Mouse (Mus musculus) G1E (cell line): ENCODE data around the gene Tnnt2. TPM values are rescaled to one million over a fixed set of nuclear protein-coding genes. Genes with fewer than 3 reads are reported as not detected.

Source experiments
- ATAC-seq: 2 replicates; pipeline ENCODE4 v1.8.0; 2016; ENCODE audit warnings: mild to moderate bottlenecking; ENCODE audit not compliant: insufficient number of reproducible peaks, poor library complexity, low FRiP score, severe bottlenecking; ENCODE audit errors: extremely low read depth
- DNase-seq: peaks from one replicate; pipeline ENCODE4 v3.0.0; 2012; ENCODE audit warnings: low spot score
- H3K27me3 ChIP-seq: 2 replicates; pipeline ENCODE4 v1.6.1; 2012; ENCODE audit warnings: mild to moderate bottlenecking, low read length, inconsistent platforms; ENCODE audit not compliant: insufficient read depth
- H3K36me3 ChIP-seq: replicated peaks from 2 replicates; pipeline ENCODE3; 2012; ENCODE audit warnings: mild to moderate bottlenecking, inconsistent platforms
- H3K4me1 ChIP-seq: 2 replicates; pipeline ENCODE4 v1.6.1; 2012; ENCODE audit warnings: low read depth, low read length, inconsistent platforms, mixed read lengths; ENCODE audit not compliant: insufficient read depth
- H3K4me3 ChIP-seq: 2 replicates; pipeline ENCODE4 v1.5.1; 2012; ENCODE audit warnings: low read depth, mild to moderate bottlenecking, inconsistent platforms, low read length, moderate library complexity, mixed read lengths
- H3K9me3 ChIP-seq: replicated peaks from 2 replicates; pipeline ENCODE4 v1.6.1; 2012; ENCODE audit warnings: inconsistent platforms
- CTCF ChIP-seq: IDR thresholded peaks from 2 replicates; pipeline ENCODE4 v1.5.1; 2012; ENCODE audit warnings: low read depth, low read length, inconsistent platforms, mixed read lengths
- GATA1 ChIP-seq: IDR thresholded peaks from 2 replicates; pipeline ENCODE4 v1.6.1; 2012; ENCODE audit warnings: borderline replicate concordance, low read length, inconsistent platforms, mixed read lengths
- GATA2 ChIP-seq: IDR thresholded peaks from 2 replicates; pipeline ENCODE4 v1.6.1; 2012; ENCODE audit warnings: low read depth, low read length, inconsistent platforms, borderline replicate concordance
- POLR2AphosphoS5 ChIP-seq: IDR thresholded peaks from 2 replicates; pipeline ENCODE4 v1.6.1; 2012; ENCODE audit warnings: low read depth, low read length, inconsistent platforms; ENCODE audit not compliant: insufficient replicate concordance
- TAL1 ChIP-seq: conservative IDR thresholded peaks from 2 replicates; pipeline ENCODE4 v1.6.1; 2012; ENCODE audit warnings: low read depth, low read length, inconsistent platforms, mixed read lengths
- polyA plus RNA-seq: library from polyadenylated mRNA; stranded (reverse); fragments of >175 nt; gene quantifications from 2 replicates; pipeline ENCODE4 v1.2.3, GENCODE M21; 2012
- total RNA-seq, 2 experiments: library from RNA; stranded (forward) in 1 of 2; stranded (reverse) in 1 of 2; fragments of 200-1000 nt in 1 of 2; fragments of >200 nt in 1 of 2; fragmentation: Nextera tagmentation in 1 of 2; gene quantifications; 2 replicates each; pipeline ENCODE4 v1.2.3; 2014 to 2017

The Tnnt2 gene
- total and polyA plus RNA-seq, 3 experiments: 0.38 TPM; not detected in 2

DNA sequence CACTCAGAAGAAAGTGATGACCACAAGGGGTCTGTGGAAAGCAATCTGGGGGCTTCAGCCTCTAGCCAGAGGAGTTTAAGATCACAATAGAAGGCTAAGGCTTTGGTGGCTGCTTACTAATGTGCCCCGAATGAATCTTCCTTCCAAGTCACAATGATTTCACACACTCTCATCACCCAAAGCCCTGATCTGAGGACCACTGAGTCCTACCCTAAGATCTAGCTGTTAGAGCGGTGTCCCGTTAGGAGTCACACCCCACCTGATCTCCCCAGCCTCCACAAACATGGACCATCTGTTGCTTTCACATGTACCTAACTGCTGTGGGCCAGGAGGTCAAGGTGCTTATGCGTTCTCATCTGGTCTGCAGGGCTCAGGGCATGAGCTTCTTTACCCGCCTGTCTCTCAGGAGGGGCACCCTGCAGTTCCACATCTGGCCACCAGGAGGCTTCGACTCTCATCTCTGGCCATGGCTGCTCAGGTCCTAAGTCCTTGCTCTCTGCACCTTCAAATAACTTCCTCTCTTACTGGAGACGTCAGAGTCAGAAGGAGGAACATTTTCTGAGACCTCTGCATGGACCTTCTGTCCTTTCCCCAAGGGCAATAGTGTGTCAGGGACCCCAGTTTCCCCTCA is 25.0 kb upstream of the Tnnt2 start:
- ATAC-seq (peak; percentile 66; the same call in 1 of the 2 replicates), DNase-seq (peak; percentile 80)
- TF ChIP-seq CTCF (peak; percentile 100), POLR2AphosphoS5 (no peak)
- Histone ChIP-seq H3K36me3 (no peaks in the 10 kb centered on the region), H3K27me3 (peaks cover 49% of the 10 kb centered on the region), H3K9me3 (no peaks in the 10 kb centered on the region), H3K4me1 (no peaks in the 10 kb centered on the region), H3K4me3 (no peak overlapping the region)

DNA sequence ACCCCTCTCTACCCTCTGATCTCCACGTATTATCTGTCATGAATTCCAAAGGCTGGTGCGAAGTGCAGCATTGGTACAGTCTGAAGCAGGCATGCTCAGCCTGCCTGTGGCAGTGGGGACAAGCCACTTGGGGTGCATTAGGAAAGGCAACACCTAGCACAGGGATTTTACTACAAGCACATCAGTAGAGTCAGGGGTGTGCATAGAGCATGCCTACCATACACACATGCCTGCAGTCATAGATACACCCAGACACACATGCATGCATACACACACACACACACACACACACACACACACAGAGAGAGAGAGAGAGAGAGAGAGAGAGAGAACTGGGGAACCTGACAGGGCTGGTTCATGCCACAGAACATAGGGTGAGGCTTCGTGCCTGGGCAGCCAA is 23.9 kb upstream of the Tnnt2 start:
- Histone ChIP-seq H3K36me3 (no peaks in the 10 kb centered on the region), H3K4me3 (no peak overlapping the region), H3K4me1 (no peaks in the 10 kb centered on the region), H3K9me3 (no peaks in the 10 kb centered on the region), H3K27me3 (peaks cover 48% of the 10 kb centered on the region)
- ATAC-seq (no peak), DNase-seq (no peak)
- TF ChIP-seq GATA2 (no peak), CTCF (no peak), POLR2AphosphoS5 (no peak), GATA1 (no peak), TAL1 (no peak)

DNA sequence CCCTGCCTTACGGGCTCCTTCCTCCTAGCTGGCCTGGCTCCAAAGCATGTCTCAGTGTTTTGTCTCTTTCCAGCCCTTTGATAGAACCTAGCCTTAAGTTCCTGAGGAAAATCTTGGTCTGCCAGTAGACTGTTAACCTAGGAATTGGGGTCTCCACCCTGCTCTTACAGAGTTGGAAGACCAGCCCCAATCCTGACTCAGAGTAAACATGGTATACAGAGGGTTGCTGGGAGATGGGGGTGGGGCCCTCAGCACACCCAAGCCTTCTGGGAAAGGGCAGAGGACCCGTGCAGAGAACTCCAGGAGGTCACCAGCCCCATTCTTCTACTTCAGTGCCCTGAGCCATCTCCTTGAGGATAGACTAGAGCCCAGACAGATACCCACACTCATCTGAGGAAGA is 23.5 kb upstream of the Tnnt2 start:
- H3K27me3 ChIP-seq: peaks cover 45% of the 10 kb centered on the region
- no peaks in the 10 kb centered on the region for H3K4me1 ChIP-seq
- H3K4me3 ChIP-seq: no peak overlapping the region
- no peaks in the 10 kb centered on the region for H3K9me3 ChIP-seq
- no peak for TF ChIP-seq TAL1
- no peak for TF ChIP-seq CTCF
- no peak for TF ChIP-seq GATA1
- no peak for TF ChIP-seq POLR2AphosphoS5
- no peak for TF ChIP-seq GATA2
- H3K36me3 ChIP-seq: no peaks in the 10 kb centered on the region
- no peak for ATAC-seq
- DNase-seq: no peak

- DNase-seq (no peak), ATAC-seq (no peak)
- no peaks in the 10 kb centered on the region for H3K4me1 ChIP-seq
- no peaks in the 10 kb centered on the region for H3K36me3 ChIP-seq
- H3K9me3 ChIP-seq: no peaks in the 10 kb centered on the region
- peaks cover 49% of the 10 kb centered on the region for H3K27me3 ChIP-seq
- no peak overlapping the region for H3K4me3 ChIP-seq
- TF ChIP-seq POLR2AphosphoS5 (no peak), CTCF (no peak), GATA1 (no peak), GATA2 (no peak), TAL1 (no peak)
Observed at GRCm38 (mm10) chr1:135813071-135813470, 23.1 kb upstream of the Tnnt2 start.

- H3K9me3 ChIP-seq: no peaks in the 10 kb centered on the region
- ATAC-seq: no peak
- no peaks in the 10 kb centered on the region for H3K36me3 ChIP-seq
- H3K27me3 ChIP-seq: peaks cover 50% of the 10 kb centered on the region
- DNase-seq: no peak
- H3K4me1 ChIP-seq: no peaks in the 10 kb centered on the region
- TF ChIP-seq TAL1: no peak
- TF ChIP-seq CTCF: no peak
- TF ChIP-seq GATA2: no peak
- no peak for TF ChIP-seq POLR2AphosphoS5
- TF ChIP-seq GATA1: no peak
- H3K4me3 ChIP-seq: no peak overlapping the region
Observed at GRCm38 (mm10) chr1:135813687-135814395, 22.3 kb upstream of the Tnnt2 start.

DNA sequence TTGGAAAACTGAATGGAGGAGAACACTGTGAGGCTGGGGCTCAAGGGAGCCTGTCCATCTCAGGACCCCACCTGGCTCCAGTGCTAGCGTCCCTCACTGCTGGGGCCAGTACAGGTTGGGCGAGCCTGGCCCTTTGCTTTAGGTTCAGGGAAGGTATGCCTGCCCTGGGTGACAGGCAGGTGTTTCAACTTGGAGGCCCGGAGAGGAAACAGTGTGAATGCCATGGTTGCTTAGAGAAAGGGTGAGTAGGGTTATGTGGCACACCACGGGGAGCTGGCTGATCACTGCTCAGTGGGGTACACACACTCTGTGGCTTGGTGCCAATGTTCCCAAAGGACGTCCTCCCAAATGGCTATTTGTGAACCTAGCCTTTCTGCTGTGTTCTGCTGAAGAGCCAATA is 21.6 kb upstream of the Tnnt2 start:
- no peak for ATAC-seq

More for the DNA sequence above, 21.6 kb upstream of the Tnnt2 start:
- Histone ChIP-seq H3K4me3 (no peak overlapping the region), H3K36me3 (no peaks in the 10 kb centered on the region), H3K9me3 (no peaks in the 10 kb centered on the region), H3K4me1 (no peaks in the 10 kb centered on the region), H3K27me3 (peaks cover 49% of the 10 kb centered on the region)
- no peak for TF ChIP-seq TAL1
- TF ChIP-seq CTCF: no peak
- no peak for TF ChIP-seq POLR2AphosphoS5
- no peak for TF ChIP-seq GATA2
- no peak for TF ChIP-seq GATA1
- no peak for DNase-seq
